Mouse (Mus musculus) lung, embryonic 14.5 days (tissue): ENCODE measurements around the gene Dync1li2. TPM values are rescaled to one million over a fixed set of nuclear protein-coding genes. Genes with fewer than 3 reads are reported as not detected.
A peak's percentile ranks its signal among the peaks of the same experiment; 100 is the strongest.

ENCODE experiments used
- ATAC-seq: fragments of 200-750 bp; cut with Nextera tagmentation; 2 replicates; pipeline ENCODE4 v1.8.0; 2017; ENCODE audit warnings: mild to moderate bottlenecking, moderate TSS enrichment, moderate library complexity; ENCODE audit not compliant: insufficient read depth
- DNase-seq: peaks from one replicate; pipeline ENCODE4 v3.0.0-alpha.2; 2015
- H3K27ac ChIP-seq: fragments of 300-500 bp; sonication (generic); 2 replicates; pipeline ENCODE4 v1.5.1; 2014; ENCODE audit warnings: low read depth, mild to moderate bottlenecking, moderate library complexity
- H3K27me3 ChIP-seq: fragments of 300-500 bp; sonication (generic); 2 replicates; pipeline ENCODE4 v1.6.1; 2014; ENCODE audit warnings: low read length, control low read depth; ENCODE audit not compliant: insufficient read depth
- H3K36me3 ChIP-seq: fragments of 300-500 bp; sonication (generic); 2 replicates; pipeline ENCODE4 v1.6.1; 2014; ENCODE audit warnings: control low read depth; ENCODE audit not compliant: insufficient read depth
- H3K4me1 ChIP-seq: fragments of 300-500 bp; sonication (generic); 2 replicates; pipeline ENCODE4 v1.6.1; 2014; ENCODE audit warnings: antibody characterized with exemption, control low read depth; ENCODE audit not compliant: insufficient read depth
- H3K4me2 ChIP-seq: fragments of 300-500 bp; sonication (generic); 2 replicates; pipeline ENCODE4 v1.6.1; 2014; ENCODE audit warnings: mild to moderate bottlenecking
- H3K4me3 ChIP-seq: fragments of 300-500 bp; sonication (generic); 2 replicates; pipeline ENCODE4 v1.5.1; 2014; ENCODE audit warnings: low read depth, low read length
- H3K9ac ChIP-seq: fragments of 300-500 bp; sonication (generic); 2 replicates; pipeline ENCODE4 v1.6.1; 2014
- H3K9me3 ChIP-seq: fragments of 300-500 bp; sonication (generic); 2 replicates; pipeline ENCODE4 v1.6.1; 2016; ENCODE audit warnings: low read depth, low read length, control low read depth
- CTCF ChIP-seq: IDR thresholded peaks from 2 replicates; pipeline ENCODE4 v1.5.1; 2016; ENCODE audit warnings: antibody characterized with exemption, low read depth
- WGBS: fragments of 180-500 bp; shearing (Covaris S2); extraction: QIAGEN DNeasy Blood & Tissue Kit; methylation state at CpG from one replicate; pipeline ENCODE4 v1.1.7; 2014; 5-methylcytosine and 5-hydroxymethylcytosine counted together
- polyA plus RNA-seq: library from polyadenylated mRNA; unstranded; fragments of >200 nt; fragmentation: Nextera tagmentation; extraction: Ambion mirVana; gene quantifications from 2 replicates; pipeline ENCODE4 v1.2.1, GENCODE M21; 2014

Gene Dync1li2
- polyA plus RNA-seq, 1 experiment from 2014 or later = 62.4 TPM

GRCm38 (mm10) chr8:104408328-104409110, 34.3 kb downstream of the Dync1li2 start:
- DNase-seq (no peak), ATAC-seq (no peak)
- H3K4me1 ChIP-seq = no peaks in the 10 kb centered on the region; the same call in 1 of the 2 replicates
- no peak overlapping the region for H3K27ac ChIP-seq
- no peak overlapping the region for H3K4me3 ChIP-seq
- 80% methylated on average over 7 of the region's 7 CpGs for WGBS
- no peak overlapping the region for H3K9ac ChIP-seq
- no peak for TF ChIP-seq CTCF
- H3K4me2 ChIP-seq = no peak overlapping the region
- no peaks in the 10 kb centered on the region for H3K36me3 ChIP-seq
- no peaks in the 10 kb centered on the region for H3K9me3 ChIP-seq
- H3K27me3 ChIP-seq = no peaks in the 10 kb centered on the region

DNA sequence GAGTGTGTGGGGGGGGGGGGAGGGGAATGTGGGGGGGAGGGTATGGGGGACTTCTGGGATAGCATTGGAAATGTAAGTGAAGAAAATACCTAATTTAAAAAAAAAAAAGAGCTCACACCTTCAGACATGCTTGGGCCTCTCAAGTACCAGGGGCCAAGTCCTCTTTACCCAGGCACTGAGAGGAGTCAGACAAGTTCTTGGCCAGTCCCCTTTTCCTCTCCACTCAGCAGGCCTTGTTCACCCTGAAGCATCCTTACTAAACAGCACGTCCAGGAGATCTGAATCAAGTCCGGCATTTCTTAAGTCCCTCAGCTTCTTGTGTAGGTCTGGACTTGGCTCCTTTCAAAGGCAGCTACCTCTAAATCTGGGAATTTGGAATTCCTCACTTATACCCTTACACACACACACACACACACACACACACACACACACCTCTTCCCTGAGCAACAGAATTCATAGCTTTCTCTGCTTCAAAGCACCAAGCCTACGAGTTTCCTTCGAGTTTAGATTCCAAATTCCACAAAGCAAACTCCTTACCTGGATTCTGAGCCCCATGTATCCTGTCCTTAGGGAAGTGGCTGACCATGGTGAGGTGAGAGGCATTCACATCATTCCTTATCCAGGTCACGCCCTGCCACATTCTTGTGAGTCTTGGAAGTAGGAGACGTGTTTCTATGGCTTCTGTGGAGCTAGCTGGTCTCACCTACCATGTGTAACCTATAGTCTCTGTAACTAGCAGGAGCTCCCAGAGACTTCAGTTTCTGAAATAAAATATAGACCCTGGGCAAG, 36.3 kb downstream of the Dync1li2 start:
- no peak for TF ChIP-seq CTCF
- H3K4me2 ChIP-seq = no peak overlapping the region
- no peak overlapping the region for H3K4me3 ChIP-seq
- no peak overlapping the region; the same call in 1 of the 2 replicates for H3K27ac ChIP-seq
- WGBS = 46% methylated on average over 6 of the region's 6 CpGs
- DNase-seq = no peak
- H3K9ac ChIP-seq = no peak overlapping the region
- no peaks in the 10 kb centered on the region for H3K27me3 ChIP-seq
- H3K4me1 ChIP-seq = no peaks in the 10 kb centered on the region
- ATAC-seq = peak; percentile 40; the same call in 1 of the 2 replicates
- H3K9me3 ChIP-seq = no peaks in the 10 kb centered on the region
- no peaks in the 10 kb centered on the region for H3K36me3 ChIP-seq

DNA sequence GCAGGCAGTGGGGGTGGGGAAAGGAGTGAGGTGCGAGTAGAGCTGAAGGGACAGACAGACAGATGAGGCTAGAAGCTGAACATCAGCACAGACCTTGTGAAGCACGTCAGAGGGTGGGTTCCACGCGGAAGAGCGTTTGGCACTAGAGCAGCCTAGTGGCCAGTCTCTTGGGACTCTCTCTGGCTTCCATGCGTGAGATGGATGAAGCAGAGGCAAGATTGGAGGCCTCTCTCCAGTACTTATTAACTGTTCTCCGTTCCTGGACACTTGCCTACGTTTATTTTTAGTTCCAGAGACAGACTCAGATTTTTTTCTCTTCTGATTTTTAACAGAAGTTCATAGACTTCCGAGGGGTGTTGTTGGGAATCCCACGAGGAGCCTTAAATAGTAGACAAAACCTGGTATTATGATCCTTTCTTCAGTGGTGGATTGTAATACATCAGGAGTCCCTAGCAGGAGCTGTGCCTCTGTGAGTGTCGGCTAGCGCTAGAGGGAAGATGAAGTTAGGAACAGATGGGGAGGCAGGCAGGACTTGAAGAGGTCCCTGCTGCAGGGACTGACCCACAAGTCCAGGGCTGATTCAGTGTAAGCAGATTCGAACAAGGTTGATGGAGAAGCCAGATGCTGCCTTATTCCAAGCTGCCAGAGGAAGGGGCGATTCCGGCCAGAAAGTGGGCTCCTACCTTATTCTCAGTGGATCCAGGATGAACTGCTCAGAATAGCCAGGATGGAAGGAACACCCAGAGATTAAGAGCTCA, 37.2 kb downstream of the Dync1li2 start:
- Histone ChIP-seq H3K27ac (no peak overlapping the region), H3K9me3 (no peaks in the 10 kb centered on the region), H3K4me1 (no peaks in the 10 kb centered on the region), H3K4me2 (no peak overlapping the region), H3K27me3 (no peaks in the 10 kb centered on the region), H3K4me3 (no peak overlapping the region), H3K9ac (no peak overlapping the region), H3K36me3 (no peaks in the 10 kb centered on the region)
- DNase-seq (peak; percentile 48), ATAC-seq (no peak)
- 45% methylated on average over 15 of the region's 15 CpGs for WGBS
- no peak for TF ChIP-seq CTCF

GRCm38 (mm10) chr8:104403596-104403995, 39.3 kb downstream of the Dync1li2 start:
- peak; percentile 58 for TF ChIP-seq CTCF
- Histone ChIP-seq H3K4me3 (no peak overlapping the region), H3K4me2 (no peak overlapping the region), H3K9me3 (no peaks in the 10 kb centered on the region), H3K9ac (no peak overlapping the region), H3K36me3 (no peaks in the 10 kb centered on the region), H3K27me3 (no peaks in the 10 kb centered on the region), H3K4me1 (no peaks in the 10 kb centered on the region), H3K27ac (no peak overlapping the region)
- ATAC-seq = no peak
- 78% methylated on average over 3 of the region's 3 CpGs for WGBS
- DNase-seq = no peak

GRCm38 (mm10) chr8:104395703-104396357, 47.0 kb downstream of the Dync1li2 start, which contains the start of gene Cmtm4:
Cmtm4 (minus strand) TSS chr8:104395807.
- 3% methylated on average over 44 of the region's 54 CpGs for WGBS
- Histone ChIP-seq H3K4me1 (peaks cover 9% of the 10 kb centered on the region; the same call in 1 of the 2 replicates), H3K4me3 (peak within 1 kb of the TSS; percentile 76), H3K27me3 (no peaks in the 10 kb centered on the region), H3K9me3 (no peaks in the 10 kb centered on the region), H3K27ac (peak within 1 kb of the TSS; percentile 73), H3K9ac (peak within 1 kb of the TSS; percentile 88), H3K4me2 (peak within 1 kb of the TSS; percentile 97), H3K36me3 (no peaks in the 10 kb centered on the region)
- peak; percentile 79 for ATAC-seq
- peak; percentile 81 for DNase-seq
- TF ChIP-seq CTCF = no peak

DNA sequence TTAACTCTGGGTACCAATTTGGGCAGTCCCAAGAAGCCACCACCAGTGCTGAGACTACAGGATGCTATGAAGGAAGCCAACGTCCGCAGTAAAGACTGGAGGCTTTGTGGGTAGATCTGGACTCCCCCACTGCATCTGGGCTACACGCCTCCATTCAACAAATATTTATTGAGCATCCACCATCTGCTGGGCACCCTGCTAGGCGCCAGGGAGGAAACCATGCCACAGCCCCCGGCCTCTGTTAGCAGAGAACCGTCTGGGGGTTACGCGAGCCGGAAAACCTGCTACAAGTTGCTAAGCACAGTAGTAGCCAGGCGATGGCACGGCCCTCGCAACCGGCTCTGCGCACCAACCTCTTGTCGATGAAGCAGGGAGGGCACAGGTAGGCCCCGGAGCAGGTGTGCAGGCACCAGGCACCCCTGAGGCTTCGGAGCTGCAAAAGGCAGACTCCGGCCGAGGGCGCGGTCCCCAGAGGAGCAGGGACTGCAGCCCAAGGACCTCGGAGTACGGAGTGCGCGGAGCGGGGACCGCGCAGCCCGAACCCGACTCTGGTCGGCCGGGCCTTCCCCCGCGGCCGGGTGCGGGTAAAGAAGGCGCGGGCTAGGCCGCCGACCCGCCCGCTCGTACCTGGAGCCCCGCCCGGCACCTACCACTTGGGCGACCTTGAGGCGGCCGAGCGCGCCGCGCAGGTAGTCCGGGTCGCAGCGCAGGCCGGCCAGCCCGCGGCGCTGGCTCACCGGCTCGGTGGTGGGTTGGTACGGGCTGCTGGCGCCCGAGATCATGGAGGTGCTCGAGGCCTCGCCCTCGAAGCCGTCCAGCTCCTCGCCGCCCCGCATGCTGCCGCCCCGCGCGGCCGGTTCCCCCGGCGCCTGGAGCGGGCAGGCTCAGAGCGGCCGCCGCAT, 47.8 kb downstream of the Dync1li2 start:
- peak overlapping the region; percentile 88 for H3K9ac ChIP-seq
- no peak for TF ChIP-seq CTCF
- peak overlapping the region; percentile 97 for H3K4me2 ChIP-seq
- no peaks in the 10 kb centered on the region for H3K27me3 ChIP-seq
- WGBS = under 1% methylated on average over 70 of the region's 82 CpGs
- peak overlapping the region; percentile 73 for H3K27ac ChIP-seq
- peak overlapping the region; percentile 76 for H3K4me3 ChIP-seq
- DNase-seq (peak; percentile 59), ATAC-seq (peak; percentile 76)
- H3K36me3 ChIP-seq = no peaks in the 10 kb centered on the region
- H3K4me1 ChIP-seq = peaks cover 9% of the 10 kb centered on the region; the same call in 1 of the 2 replicates
- no peaks in the 10 kb centered on the region for H3K9me3 ChIP-seq
